Mouse (Mus musculus) kidney, adult 11 months (tissue): ENCODE results near the gene Prg2.

ENCODE experiments used
- DNase-seq: peaks from one replicate; pipeline ENCODE4 v3.0.0; 2022

Gene Prg2

DNA sequence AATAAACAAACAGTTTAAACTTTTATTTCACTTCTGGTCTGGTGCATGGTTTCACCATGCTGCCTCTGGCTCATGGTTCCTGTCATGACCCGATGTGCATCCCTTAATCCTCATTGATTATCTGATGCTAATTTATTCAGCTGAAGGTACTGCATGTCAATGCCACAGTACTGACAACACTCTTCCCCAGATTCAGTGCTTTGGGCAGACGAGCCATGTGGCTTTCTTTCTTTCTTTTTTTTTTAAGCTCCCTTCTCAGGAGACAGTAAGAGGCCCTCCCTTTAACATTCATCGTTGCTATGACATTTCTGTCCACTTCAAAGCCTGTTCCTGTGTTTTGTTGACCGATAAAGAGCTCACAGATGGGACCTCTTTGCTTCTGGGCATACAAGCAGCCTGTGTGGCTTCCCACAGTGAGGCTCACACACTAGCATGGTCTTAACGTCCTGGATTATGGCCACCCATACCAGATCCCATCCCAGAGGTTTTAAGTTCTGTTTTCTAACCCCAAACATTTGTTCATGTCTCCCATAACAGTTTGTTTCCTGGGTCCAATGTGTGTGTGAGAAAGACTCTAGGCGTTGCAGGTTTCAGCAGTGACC lies 17.3 kb upstream of the Prg2 start:
- DNase-seq = no peak

DNA sequence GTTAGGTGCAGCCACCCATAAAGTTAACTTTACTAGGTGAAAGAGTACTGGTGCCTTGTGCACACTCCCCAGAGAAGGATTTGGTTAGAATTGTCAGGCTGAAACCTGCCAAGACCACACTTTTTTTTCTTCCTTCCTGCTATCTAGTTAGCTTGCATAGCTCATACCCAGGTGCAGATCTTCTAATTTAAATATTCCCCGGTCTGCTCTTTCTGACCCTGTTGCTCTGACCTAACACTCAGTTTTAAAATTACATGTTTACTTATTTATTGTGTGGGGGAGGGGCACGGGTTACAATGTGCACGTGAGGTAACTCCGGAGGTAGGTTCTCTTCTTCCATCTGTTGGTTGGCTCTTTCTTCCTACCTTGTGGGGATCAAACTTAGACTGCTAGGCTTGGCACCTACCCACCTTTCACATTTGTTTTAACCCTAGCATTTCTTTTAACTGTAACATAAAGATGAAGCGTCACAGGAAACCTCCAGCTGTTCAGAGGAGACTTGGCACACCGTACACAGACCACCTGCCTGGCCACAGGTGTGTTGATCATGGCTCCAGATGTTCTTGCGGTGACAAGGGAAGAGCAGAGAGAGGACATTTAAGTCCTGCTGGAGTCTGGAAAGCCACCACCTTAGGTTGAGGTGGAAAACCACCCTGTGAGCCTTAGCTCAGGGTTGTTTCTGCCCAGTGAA lies 16.0 kb upstream of the Prg2 start:
- no peak for DNase-seq

DNA sequence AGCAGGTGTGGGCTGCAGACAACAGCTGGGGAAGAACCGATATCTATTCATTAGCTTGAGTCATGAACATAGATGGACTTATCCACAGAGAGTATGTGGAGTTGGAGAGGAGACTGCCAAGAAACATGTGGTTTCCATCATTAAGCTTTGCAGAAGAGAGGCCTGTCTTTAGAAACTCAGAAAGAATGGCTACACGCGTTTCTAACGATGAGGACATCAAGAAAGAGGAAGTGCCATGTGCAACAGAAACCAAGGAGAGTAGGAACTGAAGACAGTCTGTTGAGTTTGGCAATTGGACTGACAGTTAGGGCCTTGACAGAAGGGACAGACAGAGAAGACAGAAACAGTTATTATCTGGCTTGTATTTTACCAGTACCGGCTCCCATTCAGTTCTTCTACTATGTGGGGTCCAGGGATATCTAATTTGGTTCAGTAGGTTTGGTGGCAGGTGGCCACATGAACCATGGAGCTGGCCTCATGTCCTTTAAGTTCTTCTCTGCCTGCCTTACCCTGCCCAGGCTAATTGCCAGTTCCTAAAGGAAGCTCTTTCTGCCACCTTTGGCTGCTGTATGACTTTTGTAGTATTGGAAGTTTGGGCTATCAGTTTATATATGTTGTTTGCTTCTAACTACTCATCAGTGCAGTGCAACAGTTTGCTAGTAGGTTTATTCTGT lies 12.8 kb upstream of the Prg2 start:
- no peak for DNase-seq

DNA sequence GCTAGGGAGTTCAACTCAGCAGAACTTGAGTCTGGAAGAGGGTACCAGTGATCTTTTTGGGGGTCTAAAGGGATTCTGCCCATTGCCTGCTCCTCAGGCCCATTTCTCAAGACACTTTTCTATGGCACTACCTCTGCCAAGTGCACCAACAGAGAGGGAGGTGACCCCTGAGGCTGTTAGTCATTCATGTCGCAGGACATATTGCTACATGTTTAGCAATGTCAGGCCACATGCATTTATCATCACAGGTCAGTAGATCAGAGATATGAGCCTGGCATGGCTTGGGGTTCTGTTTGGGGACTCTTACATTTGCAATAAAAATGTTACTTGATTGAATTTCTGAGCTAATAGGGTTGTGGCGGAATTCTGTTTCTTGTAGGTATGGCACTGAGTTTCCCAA lies 4.7 kb upstream of the Prg2 start:
- DNase-seq = no peak

DNA sequence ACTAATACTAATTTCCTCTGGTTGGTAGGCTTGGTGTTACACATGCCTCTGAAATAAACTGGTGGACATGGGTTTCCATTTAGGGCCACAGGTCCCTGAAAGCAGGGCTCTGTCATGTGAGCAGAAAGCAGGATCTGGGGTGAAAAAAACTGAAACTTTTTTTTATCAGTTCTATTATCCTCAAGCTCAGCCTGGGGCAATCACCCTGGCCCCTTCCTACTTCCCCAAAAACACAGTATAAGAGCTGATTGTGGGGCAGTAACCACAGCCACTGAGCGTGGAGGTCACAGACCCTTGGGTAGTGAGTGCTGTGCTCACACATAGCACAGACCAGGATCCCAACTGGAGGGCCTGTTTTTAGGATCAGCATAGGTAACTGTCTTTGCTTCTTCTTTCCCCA lies 7.7 kb downstream of the Prg2 start, which contains the start of gene Prg3:
Gene Prg3, plus strand, starts transcription at position 286 of the 400 bp plus-strand sequence.
- no peak for DNase-seq

DNA sequence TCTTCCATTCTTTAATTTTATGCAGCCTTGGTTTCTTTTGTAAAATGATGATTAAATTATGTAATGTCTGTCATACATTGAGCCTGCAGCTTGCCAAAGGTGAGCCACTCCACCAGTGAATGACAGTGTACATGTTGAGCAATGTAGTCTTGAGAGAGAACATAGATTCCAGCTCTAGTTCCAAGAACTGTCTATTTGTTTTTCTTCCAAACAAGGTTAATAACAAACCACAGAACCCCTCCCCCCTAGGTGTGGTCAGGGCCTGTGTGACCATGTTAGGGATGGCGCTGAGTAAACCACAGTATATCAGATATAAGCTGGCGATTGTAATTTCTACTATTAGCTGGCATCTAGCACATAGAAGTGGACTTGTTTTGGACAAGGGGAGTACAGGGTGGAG lies 16.1 kb downstream of the Prg2 start:
- no peak for DNase-seq

DNA sequence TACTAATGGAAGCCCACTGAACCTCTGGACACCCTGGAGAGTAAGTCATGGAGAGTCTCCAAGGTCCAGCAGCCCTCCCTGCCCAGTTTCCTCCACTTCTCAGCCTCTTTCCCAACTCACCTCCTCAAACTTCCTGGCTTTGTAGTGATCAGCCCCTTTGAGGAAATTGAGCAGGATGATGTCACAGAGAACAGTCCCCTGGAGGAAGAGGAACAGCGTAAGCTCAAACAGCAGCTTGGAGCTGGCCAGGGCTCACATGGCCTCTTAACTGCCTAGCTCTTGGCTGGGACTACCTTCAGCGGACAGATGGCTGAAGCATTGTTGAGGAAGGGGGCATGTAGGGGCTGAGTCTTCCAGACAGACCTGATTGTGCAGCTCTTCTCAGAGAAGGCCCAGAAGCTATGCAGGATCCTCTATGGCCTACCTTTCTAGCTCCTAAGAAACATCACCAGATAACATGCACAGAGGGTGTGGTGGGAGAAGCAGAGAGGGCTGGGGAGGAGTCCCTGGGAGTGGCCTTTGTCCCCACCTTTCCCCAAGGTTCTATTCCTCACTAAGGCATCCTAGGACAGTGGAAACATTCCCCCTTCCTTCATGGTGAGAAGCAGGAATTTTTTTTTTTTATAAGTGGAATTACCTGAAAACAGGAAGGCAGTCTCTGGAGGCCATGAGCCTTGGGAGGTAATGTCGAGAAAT lies 19.4 kb downstream of the Prg2 start:
- peak; percentile 14 for DNase-seq

DNA sequence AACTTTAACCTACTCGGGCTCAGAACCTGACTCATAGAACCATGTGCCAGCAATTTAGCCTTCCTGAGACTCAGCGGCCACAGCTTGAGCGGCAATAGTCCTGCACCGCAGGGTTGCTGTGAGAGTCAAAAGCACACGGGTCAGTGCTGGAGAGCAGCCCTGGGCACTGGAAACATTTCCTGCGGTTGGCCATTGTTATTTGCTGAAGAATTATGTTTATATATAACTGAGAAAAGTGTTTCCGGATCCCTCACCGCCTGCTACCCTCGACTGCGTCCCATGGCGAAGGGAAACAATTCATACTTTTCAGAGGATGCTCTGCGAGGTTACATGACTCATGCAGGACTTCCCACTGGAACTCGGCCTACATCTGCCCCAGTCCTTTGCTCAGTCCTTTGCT lies 21.2 kb downstream of the Prg2 start:
- DNase-seq = peak; percentile 19

DNA sequence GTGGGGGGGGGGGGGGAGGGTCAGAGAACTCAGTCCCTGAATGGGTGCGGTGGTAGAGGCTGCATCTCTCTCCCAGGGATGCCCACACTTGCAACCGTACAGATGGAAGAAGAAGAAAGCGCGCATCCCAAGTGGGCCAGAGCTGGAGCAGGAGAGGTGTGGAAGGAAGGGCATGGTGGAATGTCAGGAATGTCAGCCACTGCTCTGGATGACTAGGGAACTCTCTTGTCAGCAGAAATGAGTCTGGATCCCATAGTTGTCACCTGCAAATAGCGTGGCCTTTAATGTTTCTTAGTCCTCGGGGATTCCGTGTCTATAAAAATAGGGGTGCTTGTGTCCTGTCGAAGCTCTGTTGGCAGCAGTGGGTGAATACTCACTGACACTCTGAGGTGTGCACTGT lies 22.3 kb downstream of the Prg2 start:
- no peak for DNase-seq

DNA sequence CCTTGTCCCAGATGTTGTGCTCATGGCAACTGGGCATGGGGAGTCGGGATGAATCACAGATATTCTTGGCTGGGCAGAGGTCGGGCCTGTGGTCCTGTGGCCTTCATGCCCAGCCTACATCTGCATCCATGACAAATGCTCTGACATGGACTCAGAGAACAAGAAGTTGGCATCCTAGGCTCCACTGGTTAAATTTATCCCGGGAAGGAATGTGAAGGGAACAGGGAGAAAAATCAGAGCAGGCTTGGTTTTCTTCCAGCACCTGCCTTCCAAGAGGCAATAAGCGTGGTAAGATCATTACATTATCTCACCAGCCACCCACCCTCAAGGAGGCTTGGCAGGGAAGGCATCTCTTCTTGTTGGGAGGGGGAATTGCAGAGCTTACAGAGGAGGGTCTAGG lies 24.1 kb downstream of the Prg2 start:
- no peak for DNase-seq

DNA sequence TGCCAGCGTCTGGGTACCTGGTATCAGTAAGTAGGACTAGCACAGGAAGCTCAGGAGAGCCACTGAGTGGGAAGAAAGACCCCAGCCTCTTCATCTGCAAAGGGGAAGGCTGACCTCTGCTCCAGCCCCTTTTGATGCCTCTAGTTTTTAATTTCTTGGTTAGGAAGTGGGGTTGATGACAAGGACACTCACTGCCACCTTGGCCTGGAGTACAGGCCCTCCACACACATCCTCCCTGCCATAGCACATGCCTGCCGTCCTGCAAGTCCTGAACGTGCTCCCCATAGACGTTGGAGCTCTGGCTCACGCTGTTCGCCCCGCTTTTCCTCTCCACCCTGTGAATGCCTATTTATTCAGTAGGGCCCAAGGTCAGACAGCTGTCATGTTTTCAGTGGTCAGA lies 26.3 kb downstream of the Prg2 start:
- no peak for DNase-seq

DNA sequence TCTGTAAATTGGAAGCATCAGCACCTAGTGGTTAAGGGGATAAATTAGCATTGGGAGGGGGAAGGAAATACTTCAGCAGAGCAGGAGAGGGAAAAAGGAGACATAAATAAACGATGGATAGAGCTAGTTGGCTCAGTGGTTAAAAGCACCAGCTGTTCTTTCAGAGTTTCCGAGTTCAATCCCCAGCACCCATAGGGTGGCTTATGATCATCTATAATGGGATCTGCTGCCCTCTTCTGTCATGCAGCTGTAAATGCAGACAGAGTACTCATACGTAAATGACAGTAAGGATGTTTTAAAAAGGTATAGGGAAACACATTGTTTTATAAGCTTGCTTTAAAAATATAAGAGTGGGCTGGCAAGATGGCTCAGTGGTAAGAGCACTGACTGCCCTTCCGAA lies 27.5 kb downstream of the Prg2 start:
- no peak for DNase-seq

DNA sequence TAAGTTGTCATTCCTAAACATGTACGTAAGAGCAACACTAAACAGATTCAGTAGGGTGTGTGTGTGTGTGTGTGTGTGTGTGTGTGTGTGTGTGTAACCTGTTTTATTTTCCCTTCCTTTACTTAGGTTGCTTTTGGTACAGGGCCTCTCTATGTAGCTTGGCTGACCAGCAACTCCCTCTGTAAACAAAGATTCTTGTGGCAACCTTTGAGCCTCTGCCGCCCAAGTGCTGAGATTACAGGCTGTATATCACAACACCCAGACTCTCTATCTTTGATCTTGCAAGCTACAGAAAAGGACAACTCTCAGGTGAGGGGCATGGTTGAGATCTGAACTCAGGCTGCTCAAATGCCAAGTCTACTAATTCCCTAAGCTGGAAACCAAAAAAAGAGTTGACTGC lies 29.0 kb downstream of the Prg2 start:
- DNase-seq = no peak

DNA sequence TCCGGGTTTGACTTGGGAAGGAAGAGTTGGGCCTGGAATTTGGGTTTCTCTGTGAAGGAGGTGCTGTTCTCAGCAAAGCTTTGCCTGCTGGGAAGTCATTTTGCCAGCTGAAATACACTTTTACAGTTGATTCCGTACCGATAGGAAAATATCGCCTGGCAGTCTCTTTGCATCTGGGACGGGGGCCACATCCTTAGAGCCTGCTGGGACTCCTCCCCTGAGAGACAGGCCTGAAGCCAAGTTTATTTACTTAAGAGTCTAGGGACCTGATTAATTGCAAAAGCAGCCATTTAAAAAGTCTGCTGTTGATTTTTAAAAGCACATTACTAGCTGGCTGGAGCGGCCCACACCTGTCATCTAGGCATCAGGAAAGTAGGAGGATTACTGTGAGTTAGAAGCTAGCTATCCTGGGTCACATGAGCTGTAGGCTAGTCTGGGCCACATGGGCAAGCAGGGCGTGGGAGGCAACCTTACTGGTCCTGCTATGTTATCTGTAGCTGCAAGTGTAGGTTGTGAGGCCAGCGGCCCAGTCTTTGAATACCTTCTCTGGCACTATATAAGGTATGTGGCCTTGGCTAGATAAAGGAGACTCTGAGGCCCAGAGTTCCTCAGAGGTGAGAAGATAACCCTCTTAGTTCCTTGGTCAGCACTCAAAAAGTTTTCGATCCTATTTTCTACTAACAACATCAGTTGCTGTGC lies 31.8 kb downstream of the Prg2 start:
- DNase-seq = no peak

DNA sequence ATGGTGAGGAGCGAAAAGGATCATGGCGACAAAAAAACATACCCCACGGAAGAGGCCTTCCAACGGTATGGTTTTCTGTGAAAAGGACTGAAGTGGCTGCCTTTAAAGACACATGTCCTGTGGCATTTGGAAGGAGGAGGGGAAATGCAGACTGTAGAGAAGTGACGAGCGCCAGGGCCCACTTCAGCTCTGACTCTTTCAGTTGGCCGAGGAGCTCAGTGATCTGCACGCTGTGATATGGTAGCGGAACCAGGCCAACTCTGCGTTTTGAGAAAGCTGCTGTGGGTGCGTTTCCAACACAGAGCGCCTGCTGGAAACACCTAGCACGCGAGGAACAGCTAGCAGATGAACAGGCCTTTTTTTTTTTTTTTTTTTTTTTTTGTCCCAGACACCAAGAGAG lies 32.4 kb downstream of the Prg2 start:
- DNase-seq = no peak

DNA sequence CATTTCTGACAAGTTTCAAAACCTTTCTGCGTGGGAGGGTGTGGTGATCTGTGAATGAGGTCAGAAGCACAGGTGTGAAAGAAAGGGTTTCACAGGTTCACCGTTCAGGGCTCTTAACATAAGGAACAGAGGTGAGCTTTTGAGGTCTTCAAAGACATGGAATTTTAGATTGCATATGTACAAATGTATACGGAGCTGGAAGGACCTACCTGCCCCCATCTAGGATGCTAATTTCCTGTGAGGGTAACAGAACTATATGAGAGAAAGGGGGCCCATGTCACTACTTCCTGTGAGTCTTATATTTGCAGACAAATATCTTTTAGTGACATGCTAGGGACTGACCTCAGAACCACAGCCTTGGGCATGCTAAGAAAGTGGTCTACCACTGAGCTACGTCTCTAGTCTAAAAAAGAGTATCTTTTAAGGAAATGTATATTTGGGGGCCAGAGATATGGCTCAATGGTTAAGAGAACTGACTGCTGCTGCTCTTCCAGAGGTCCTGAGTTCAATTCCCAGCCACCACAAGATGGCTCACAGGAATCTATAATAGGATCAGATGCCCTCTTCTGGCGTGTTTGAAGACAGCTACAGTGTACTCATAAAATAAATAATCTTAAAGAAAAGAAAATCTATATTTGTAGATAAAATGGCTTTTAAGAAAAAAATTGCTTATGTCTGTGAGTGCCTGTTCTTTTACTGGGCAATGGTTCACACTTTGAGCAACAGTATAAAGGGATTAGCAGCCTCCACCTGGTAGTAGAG lies 33.7 kb downstream of the Prg2 start:
- no peak for DNase-seq

DNA sequence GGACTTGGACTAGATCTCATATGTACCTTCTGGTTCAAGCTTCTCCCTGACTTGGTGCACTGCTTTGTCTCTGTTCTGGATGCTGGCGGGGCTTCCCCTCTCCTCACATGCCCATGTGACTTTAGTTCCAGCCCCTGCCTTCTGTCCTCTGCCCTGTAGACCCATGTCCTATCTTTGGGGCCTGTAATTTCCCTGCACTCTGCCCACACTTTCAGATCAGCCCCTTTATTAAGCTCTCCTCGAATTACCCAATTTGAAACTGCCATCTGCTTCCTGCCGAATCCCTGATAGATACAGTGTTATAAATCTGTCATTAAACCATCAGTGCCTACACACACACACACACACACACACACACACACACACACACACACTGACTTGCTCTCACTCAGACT lies 34.3 kb downstream of the Prg2 start:
- DNase-seq = no peak

DNA sequence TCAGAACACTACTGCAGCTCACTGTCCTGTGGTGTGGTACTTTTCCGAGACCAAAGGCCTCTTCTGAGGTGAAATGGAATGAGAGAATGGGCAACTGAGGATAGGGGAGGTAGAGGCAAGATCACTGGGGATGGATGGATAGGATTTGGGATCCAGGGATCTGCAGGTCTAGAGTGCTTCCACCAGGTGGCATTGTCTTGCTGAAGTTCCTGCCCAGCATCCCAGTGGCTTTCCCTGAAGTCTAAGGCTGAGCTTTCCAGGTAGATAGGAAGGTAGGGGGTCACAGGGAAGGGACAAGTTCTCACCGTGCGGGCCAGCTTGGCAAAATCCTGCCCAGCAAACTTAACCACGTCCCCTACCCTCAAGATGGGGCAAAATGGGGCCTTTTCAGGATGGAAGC lies 41.8 kb downstream of the Prg2 start:
- no peak for DNase-seq

DNA sequence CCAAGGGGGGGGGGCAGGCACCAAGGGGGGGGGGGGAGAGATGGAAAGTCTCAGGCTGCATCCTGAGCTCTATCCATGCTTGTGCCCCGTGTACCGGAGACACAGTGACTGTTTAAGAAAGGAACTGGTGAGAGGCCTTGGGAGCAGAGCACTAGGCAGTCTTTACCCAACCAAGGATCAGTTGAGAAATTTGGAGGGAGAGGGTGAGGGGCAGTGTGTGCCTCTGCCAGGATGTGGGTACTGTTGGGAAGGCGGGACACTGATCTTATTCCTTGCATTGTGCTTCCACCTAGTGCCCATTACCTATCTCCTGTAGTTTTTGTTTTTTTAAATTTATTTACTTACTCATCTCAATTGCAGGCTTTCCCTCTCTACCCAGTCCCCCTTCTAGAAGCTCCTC lies 45.9 kb downstream of the Prg2 start:
- no peak for DNase-seq

DNA sequence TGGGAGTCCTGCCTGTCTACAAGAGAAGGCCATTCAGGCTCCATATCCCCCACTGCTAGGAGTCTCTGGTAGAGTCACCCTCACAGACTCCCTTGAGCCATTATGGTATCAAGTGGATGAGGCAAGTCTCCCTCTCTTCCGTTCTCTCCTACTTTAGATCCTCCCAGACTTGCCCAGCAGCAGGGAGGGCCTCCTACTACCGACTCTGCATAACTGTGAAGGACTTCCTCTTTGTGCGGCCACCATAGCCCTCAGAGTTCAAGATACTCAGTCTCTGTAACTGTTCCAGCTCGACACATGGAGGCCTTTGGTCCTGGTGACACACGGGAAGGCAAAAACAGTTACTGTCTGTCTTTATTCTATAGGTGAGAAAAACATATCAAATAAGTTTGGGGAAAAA lies 47.0 kb downstream of the Prg2 start:
- DNase-seq = no peak

DNA sequence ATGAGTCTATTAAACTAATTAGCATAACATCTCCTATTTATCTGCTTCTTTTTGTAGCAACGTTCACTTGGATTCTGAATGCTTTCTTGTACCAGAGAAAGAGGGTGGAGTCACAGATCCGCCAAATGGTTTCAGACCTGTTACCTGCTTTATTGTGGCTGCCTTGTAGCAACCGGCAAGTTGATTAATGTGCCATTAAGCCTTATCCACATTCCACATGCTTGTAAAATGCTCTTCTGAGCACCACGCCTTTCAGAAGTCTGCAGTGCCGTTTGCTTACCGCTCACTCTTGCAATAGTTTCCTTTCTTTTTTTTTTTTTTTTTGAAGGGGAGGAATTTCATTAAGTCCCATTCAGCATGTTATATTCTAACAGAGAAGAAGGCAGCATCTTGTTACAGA lies 49.6 kb downstream of the Prg2 start:
- no peak for DNase-seq

DNA sequence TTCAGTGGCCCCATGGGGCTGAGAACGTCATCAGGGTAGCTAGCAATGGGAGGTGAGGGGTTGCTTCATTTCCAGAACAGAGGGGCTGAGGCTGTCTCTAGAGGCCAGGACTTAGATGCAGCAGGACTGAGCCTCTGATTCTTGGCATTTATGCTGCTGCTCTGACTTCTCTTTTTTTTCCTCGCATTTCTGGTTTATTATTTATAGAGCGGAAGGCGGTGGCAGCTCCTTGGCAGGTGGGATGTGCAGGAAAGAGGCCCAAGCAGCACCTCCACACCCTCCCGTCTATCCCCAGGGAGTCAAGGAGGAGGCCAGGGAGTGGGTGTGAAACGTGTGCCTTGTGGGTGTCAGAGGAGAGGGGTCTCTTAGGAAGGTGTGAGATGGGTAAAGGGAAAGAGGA lies 50.7 kb downstream of the Prg2 start:
- no peak for DNase-seq

DNA sequence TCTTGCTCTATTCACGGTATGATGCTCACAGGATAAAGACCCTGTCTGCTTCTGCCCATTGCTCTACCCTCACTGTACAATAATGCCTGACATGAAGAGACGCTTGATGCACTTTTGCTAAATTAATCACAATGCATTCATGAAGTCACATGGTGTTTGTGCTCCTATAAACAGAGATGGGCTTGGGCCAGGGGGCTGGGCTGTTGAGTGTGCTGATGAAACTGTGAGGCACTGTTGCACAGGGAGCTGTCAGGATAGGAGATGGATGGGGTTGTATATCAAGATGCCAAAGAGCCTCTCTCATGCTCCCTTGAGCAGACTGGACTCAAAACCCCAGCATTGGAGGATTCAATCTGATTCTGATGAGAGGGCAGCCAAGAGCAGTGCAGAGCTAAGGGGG lies 52.9 kb downstream of the Prg2 start:
- no peak for DNase-seq
